Mouse (Mus musculus) cortical plate, adult 2 months (tissue): Measurements from ENCODE around the gene Nbas.

Experiments used
- CTCF ChIP-seq: fragments of 200-500 bp; IDR thresholded peaks from 2 replicates; pipeline ENCODE4 v1.5.1; 2011; ENCODE audit warnings: mild to moderate bottlenecking, control low read depth, low read length; ENCODE audit not compliant: insufficient read depth; ENCODE audit errors: extremely low read depth
- POLR2A ChIP-seq: fragments of 200-500 bp; IDR thresholded peaks from 2 replicates; pipeline ENCODE4 v1.6.1; 2011; ENCODE audit warnings: mild to moderate bottlenecking, low read length, control low read depth; ENCODE audit not compliant: insufficient read depth; ENCODE audit errors: extremely low read depth

DNA sequence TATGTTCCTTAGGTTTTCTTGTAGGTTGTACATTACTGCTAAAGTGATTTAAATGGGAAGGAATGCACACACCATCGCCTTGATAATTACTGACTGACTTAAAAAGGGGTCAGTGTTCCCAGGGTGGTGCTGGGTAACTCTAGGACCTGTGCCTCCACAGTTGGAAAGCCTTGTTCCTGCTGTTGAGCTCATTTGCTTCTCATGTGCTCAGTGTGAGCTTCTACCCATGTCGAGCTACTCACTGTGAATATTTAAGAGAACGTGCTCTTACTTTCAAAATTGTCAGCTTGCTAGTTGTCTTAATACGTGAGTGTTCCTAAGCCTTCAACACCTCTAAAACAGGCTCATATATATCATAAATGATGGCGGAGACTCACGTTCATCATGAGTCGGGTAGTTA lies 112.6 kb downstream of the Nbas start:
- TF ChIP-seq POLR2A: no peak
- no peak for TF ChIP-seq CTCF
